Mouse (Mus musculus) T-helper 1 cell (primary cell): ENCODE results near the gene Hist1h3f.

ENCODE experiments used
- in situ Hi-C: fragments of 300-600 bp; cut with MboI, MseI; formaldehyde crosslinking; loops from one replicate; pipeline ENCODE4 v1.15.1; 2025; ENCODE audit warnings: high pct_unique_total_duplicates

Hist1h3f gene

DNA sequence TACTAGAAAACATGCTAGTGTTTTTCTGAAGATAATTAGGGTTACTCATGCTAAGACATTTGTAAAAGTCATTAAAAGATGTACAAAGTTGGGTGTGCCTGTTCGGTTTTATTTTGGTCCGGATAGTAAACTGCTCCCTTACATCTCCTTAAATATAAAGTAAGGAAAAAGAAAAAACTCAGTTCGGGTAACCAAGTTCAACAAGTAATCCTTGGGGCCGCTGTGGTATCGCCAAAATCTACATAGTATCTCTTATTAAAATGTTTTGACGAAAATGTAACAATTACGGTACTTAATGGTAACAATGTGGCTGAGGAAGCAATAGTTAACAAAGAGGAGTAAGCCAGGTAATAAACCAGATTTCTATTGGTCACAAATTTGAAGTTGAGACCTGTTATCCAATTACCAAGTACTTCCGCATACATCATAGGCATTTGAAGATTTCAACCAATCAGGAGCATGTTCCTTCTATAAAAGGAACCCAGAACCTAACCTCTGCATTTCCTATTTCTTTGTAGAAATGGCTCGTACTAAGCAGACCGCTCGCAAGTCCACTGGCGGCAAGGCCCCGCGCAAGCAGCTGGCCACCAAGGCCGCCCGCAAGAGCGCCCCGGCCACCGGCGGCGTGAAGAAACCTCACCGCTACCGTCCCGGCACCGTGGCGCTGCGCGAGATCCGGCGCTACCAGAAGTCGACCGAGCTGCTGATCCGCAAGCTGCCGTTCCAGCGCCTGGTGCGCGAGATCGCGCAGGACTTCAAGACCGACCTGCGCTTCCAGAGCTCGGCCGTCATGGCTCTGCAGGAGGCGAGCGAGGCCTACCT, at the start of gene Hist1h3f:
Gene Hist1h3f (plus strand): TSS at position 88 of the 822 bp plus-strand sequence.
- in situ Hi-C loops = no loop called here

- in situ Hi-C loops = loop anchor here (5.0 kb wide), 1 partner anchor 33 kb away; no protein-coding TSS in a partner anchor
Observed at GRCm38 (mm10) chr13:23495526-23495925, 48.3 kb upstream of the Hist1h3f start.

DNA sequence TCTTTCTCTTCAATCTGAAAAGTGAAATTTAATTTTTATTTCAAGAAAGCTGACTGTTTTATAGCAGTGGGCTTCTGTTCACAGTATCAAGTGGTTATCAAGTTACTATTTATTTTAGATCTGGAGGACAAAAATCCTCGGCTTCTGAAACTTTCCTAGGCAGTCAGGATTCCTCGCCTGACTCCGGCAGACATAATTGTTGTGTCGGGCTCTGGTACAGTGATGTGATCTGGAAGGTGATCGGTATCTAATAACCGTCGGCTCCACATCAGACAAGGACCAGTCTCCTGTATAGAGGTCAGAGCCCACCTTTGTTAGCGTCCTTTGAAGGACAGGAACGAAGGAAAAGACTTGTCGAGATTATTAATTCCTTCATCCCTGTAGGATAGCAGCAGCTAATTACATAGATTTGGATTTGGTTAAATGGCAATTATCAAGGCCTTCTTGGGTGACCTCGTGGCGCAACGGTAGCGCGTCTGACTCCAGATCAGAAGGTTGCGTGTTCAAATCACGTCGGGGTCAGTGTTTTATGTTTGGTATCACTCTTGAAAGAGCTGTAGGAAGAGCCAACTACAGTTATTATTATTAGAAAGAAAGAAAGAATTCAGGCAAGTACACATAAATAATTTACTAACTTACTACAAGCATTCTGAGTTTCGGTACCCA, 46.1 kb upstream of the Hist1h3f start:
- in situ Hi-C loops = loop anchor here (5.0 kb wide), 1 partner anchor 35 kb away; no protein-coding TSS in a partner anchor

DNA sequence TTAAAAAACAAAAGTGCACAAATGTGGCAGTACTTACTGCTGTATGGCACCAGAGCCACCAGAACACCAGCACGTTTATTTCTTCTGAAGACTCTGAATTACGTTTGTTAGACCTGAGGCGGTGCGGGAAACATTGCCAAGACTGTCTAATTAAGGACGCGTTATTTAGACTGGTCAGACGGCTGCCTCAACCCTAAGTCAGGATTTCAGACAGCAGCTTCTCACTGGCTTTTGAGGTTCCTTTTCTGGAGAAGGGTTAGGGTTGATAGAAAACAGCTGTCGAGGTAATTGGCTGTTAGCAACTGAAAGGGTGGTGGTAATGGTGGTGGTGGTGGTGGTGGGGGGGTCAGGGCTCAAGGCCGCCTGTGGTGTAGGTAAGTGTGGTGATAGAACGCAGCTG, 45.2 kb upstream of the Hist1h3f start:
- in situ Hi-C loops = loop anchor here (5.0 kb wide), 1 partner anchor 36 kb away; no protein-coding TSS in a partner anchor

DNA sequence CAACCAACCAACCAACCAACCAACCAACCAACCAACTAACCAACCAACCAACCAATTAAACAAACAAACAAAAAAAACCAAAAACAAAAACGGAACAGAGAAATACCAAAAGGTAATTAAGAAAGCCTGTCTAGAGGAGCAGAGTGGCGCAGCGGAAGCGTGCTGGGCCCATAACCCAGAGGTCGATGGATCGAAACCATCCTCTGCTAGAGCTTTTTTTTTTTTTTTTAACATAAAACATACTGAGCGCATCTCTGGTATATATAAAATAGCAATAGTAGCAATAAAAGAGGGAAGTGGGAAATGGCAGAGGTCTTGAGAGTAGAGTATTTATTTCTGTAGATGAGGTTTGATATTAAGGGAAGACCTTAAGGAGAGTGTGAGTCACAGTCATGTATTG, 43.9 kb upstream of the Hist1h3f start:
- in situ Hi-C loops = loop anchor here (5.0 kb wide), 1 partner anchor 38 kb away; no protein-coding TSS in a partner anchor

GRCm38 (mm10) chr13:23500424-23501200, 43.2 kb upstream of the Hist1h3f start:
- in situ Hi-C loops = no loop called here

DNA sequence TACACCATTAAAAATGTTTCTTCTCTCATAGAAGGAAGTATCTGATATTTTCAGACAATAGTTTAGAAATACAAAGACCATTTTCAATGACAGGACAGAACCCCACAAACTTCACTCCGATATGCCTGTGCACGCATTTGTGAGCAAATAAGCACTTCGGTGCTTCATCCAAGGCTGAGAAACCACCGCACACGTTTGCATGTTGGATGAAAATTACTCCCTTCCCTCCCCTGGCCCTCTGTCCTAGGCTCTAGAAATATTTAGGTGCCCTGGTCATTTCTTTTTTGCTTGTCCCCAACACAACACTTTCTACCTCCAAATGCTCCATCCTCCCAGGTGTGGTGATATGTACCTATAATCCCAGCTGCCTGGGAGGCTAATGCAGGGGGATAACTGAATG, 42.3 kb upstream of the Hist1h3f start:
- in situ Hi-C loops = no loop called here

- in situ Hi-C loops = no loop called here
Observed at GRCm38 (mm10) chr13:23502031-23502567, 41.8 kb upstream of the Hist1h3f start.

- in situ Hi-C loops = no loop called here
Observed at GRCm38 (mm10) chr13:23502916-23503315, 40.9 kb upstream of the Hist1h3f start.

- in situ Hi-C loops = no loop called here
Observed at GRCm38 (mm10) chr13:23503797-23504196, 40.1 kb upstream of the Hist1h3f start.

- in situ Hi-C loops = loop anchor here (5.0 kb wide), 1 partner anchor 1579 kb away; no protein-coding TSS in a partner anchor
Observed at GRCm38 (mm10) chr13:23505662-23506345, 38.0 kb upstream of the Hist1h3f start.

DNA sequence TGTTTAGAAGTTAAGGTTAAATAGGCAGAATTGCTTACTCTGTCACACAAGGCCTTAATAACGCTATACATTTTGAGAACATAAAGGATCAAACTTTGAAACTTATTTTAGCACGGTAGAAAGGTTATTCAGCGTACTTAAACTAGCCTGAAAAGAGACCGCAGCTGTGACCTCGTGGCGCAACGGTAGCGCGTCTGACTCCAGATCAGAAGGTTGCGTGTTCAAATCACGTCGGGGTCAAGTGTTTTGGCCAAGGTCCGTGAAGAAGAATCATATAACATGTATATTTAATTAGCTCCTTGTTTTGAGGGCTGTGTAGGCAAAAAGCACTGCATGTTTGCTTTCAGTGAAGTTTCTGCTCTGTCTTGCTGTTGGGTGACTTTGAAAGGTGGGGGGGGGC, 37.5 kb upstream of the Hist1h3f start:
- in situ Hi-C loops = loop anchor here (5.0 kb wide), 1 partner anchor 1579 kb away; no protein-coding TSS in a partner anchor

- in situ Hi-C loops = loop anchor here (5.0 kb wide), 1 partner anchor 1580 kb away; no protein-coding TSS in a partner anchor
Observed at GRCm38 (mm10) chr13:23506819-23507515, 36.9 kb upstream of the Hist1h3f start.

GRCm38 (mm10) chr13:23510127-23510526, 33.7 kb upstream of the Hist1h3f start:
- in situ Hi-C loops = no loop called here

GRCm38 (mm10) chr13:23513517-23513916, 30.3 kb upstream of the Hist1h3f start:
- in situ Hi-C loops = no loop called here

DNA sequence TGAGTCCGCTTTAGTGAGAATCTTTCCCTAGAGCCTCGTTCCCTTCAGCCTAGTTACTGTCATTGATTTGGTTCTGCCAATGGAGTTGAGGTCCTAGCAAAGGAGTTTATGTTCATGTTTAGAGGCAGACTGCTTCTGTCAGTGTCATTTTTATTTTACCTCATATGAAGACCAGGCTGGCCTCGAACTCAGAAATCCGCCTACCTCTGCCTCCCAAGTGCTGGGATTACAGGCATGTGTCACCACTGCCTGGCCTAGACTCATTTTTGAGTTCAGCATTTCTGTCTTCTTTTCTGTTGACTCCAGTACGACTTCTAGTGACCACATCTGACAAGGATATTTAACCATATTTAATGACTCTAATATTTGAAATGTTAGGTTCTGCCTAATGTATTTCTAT, 28.6 kb upstream of the Hist1h3f start:
- in situ Hi-C loops = no loop called here

DNA sequence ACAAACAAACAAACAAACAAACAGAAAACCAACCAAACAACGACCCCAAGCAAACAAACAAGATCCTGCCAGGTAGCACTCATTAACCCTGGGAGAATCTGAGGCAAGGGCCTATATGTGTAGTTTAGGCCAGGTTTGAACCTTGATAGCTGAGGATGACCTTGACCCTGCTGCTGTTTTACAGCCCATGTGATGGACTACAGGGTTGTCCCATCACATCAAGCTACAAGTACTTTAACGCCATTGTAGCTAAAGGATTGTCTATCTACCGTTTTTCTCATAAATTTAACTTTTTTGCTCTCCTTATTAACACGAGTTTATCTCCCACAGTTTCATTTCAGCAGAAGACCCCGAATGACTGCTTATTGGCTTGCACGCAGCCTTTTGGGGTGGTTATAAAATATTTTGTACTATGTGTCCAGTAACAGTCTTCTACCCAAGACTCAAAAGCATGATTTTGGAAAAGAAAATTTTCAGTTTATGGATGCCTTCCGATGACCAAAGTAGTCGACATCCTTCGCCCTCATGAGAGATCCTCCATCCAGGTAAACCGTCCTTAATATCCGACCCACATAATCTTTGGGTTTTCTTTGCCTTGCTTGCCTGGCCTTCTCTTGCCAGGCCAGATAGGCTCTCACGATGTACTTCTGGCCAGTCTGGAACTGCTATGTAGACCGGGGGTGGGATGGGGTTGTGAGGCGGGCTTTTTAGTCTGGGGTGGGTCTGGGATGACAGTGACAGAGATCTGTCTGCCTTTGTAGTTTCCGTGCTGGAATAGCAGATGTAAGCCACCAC, 27.8 kb upstream of the Hist1h3f start:
- in situ Hi-C loops = no loop called here

GRCm38 (mm10) chr13:23516822-23517602, 26.8 kb upstream of the Hist1h3f start:
- in situ Hi-C loops = no loop called here
